Mouse (Mus musculus): ENCODE results near the gene Kcnj15.

Kcnj15 gene

DNA sequence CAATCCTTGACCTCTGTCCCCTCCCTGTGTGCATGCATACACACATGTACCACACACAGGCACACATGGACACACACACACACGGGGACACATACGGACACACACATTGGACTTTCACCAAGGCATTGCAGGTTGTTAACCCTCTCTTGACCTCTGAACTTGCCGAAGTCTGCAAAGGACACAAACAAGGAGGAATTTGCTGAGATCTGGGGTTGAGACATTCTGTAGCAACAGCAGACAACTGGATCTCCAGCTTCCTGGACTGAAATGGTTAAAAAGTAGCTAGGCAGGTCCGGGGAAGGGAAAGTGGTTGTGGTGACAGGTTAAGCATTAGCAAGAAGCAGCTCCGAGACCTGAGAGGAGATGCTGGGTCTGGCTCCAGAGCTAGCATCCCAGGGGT lies 16.7 kb upstream of the Kcnj15 start:
- no peak overlapping the region for H3K4me3 ChIP-seq (replicated peaks; ENCODE audit: low read length)
- no peak for TF ChIP-seq POU5F1 (IDR thresholded peaks at IDR 0.05; ENCODE audit: borderline replicate concordance, low read length)
- TF ChIP-seq CTCF (conservative IDR thresholded peaks at IDR 0.05; ENCODE audit: low read length) = no peak
- no peak for TF ChIP-seq NANOG (IDR thresholded peaks at IDR 0.05; ENCODE audit: borderline replicate concordance, low read length)

DNA sequence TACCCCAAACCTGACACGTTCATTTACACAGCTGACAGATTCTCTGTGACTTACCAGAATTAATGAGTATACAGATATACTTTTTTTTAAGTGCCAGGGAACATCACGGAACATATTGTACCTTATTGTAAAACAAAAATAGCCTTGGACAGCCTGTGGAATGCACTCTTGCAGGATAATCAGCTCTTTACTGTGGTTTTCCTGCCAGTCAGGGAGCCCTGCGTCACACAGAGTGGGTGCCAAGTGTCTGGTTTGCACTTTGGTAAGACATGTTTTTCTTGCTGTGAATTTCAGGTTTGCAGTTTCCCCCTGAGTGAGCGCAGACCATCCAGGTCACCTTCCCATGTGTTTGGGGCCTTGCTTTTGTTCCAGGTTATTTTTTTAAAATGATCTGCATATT lies 15.8 kb upstream of the Kcnj15 start:
- TF ChIP-seq CTCF (conservative IDR thresholded peaks at IDR 0.05; ENCODE audit: low read length) (no peak), NANOG (IDR thresholded peaks at IDR 0.05; ENCODE audit: borderline replicate concordance, low read length) (no peak), POU5F1 (IDR thresholded peaks at IDR 0.05; ENCODE audit: borderline replicate concordance, low read length) (no peak)
- H3K9me3 ChIP-seq (ENCODE audit: low read length) = peaks cover 6% of the 10 kb centered on the region; the same call in 1 of the 2 replicates
- no peak overlapping the region for H3K4me3 ChIP-seq (replicated peaks; ENCODE audit: low read length)
- H3K36me3 ChIP-seq (ENCODE audit: insufficient read depth, low read length) = no peaks in the 10 kb centered on the region
- H3K4me1 ChIP-seq (replicated peaks; ENCODE audit: low read depth, low read length) = no peaks in the 10 kb centered on the region
- no peaks in the 10 kb centered on the region for H3K27me3 ChIP-seq (ENCODE audit: insufficient read depth, low read length)

More for the DNA sequence above, 16.7 kb upstream of the Kcnj15 start:
- no peaks in the 10 kb centered on the region for H3K27me3 ChIP-seq (ENCODE audit: insufficient read depth, low read length)
- no peaks in the 10 kb centered on the region for H3K4me1 ChIP-seq (replicated peaks; ENCODE audit: low read depth, low read length)
- peaks cover 6% of the 10 kb centered on the region; the same call in 1 of the 2 replicates for H3K9me3 ChIP-seq (ENCODE audit: low read length)
- no peaks in the 10 kb centered on the region for H3K36me3 ChIP-seq (ENCODE audit: insufficient read depth, low read length)

DNA sequence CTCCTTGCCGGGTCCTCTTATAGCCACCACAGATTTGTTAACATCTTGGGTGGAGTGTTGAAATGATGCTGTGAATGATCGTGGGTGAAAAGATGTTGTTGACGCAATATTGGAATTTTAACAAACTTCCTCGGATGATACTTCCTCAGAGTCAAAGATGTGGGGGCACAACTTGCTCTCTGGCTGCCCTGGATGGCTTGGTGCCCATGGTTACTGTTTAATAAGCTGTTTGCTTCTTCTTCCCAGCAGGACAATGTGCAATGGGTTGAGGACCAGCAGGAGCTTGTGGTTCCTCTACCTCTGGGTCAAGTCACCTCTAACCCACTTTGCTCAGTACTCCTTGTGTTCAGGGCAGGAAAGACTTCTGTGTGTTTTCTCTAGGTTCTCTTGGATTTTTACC lies 15.2 kb upstream of the Kcnj15 start:
- Histone ChIP-seq H3K4me1 (replicated peaks; ENCODE audit: low read depth, low read length) (no peaks in the 10 kb centered on the region), H3K9me3 (ENCODE audit: low read length) (peaks cover 6% of the 10 kb centered on the region; the same call in 1 of the 2 replicates), H3K4me3 (replicated peaks; ENCODE audit: low read length) (no peak overlapping the region), H3K27me3 (ENCODE audit: insufficient read depth, low read length) (no peaks in the 10 kb centered on the region), H3K36me3 (ENCODE audit: insufficient read depth, low read length) (no peaks in the 10 kb centered on the region)
- TF ChIP-seq NANOG (IDR thresholded peaks at IDR 0.05; ENCODE audit: borderline replicate concordance, low read length) (no peak), CTCF (conservative IDR thresholded peaks at IDR 0.05; ENCODE audit: low read length) (no peak), POU5F1 (IDR thresholded peaks at IDR 0.05; ENCODE audit: borderline replicate concordance, low read length) (no peak)

DNA sequence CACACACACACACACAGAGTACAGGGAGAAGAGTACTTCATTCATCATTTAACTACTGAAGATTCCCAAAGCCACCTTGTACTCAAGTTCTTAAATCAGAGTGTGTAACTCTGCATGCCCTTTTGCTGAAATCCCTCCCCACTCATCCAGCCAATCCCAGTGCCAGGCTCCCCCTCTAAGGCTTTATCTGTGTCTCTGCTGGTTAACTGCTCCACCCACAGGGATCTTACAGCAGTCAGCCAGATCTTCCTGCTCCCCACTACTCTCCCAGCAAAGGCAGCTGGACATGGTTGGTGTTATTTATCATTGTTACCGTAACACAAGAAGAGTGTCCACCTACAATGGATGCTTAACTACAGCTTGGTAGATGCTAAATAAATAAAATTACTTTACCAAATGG lies 14.0 kb upstream of the Kcnj15 start:
- Histone ChIP-seq H3K36me3 (ENCODE audit: insufficient read depth, low read length) (no peaks in the 10 kb centered on the region), H3K4me1 (replicated peaks; ENCODE audit: low read depth, low read length) (no peaks in the 10 kb centered on the region), H3K4me3 (replicated peaks; ENCODE audit: low read length) (no peak overlapping the region), H3K9me3 (ENCODE audit: low read length) (peaks cover 6% of the 10 kb centered on the region; the same call in 1 of the 2 replicates), H3K27me3 (ENCODE audit: insufficient read depth, low read length) (no peaks in the 10 kb centered on the region)
- TF ChIP-seq POU5F1 (IDR thresholded peaks at IDR 0.05; ENCODE audit: borderline replicate concordance, low read length) (no peak), NANOG (IDR thresholded peaks at IDR 0.05; ENCODE audit: borderline replicate concordance, low read length) (no peak), CTCF (conservative IDR thresholded peaks at IDR 0.05; ENCODE audit: low read length) (no peak)

DNA sequence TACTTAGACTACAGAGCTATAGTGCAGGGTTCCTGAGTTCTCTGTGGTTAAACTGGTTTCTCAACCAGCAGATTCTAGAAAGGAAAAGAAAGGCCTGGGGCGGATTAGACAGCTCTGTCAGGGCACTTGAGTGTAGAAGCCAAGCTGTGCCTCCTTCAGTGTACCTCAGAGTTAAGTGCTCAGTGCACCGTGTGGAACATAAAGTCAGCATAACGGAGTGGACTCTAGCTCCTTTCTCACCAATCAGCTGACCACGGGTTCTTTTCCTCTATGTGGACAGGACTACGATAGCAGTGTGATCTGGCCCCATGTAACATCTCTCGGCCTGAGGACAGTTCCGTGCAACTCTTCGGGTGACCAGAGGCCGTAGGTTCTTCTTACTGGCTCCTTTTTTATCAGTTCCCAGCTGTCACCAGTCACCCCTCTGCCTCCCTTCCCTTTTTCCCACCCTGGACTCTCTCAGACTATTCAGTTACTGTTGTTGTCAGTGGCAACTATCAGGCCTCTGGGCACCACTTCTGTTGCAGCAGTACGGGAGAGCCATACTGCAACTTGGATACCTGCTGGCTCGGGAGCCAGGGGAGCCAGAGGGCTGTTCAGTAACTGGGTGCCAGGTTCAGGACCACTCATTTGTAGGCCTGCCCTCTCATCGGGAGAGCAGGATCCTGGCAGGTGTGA lies 12.6 kb upstream of the Kcnj15 start:
- no peak overlapping the region for H3K4me3 ChIP-seq (replicated peaks; ENCODE audit: low read length)
- H3K9me3 ChIP-seq (ENCODE audit: low read length) = peaks cover 6% of the 10 kb centered on the region; the same call in 1 of the 2 replicates
- H3K27me3 ChIP-seq (ENCODE audit: insufficient read depth, low read length) = no peaks in the 10 kb centered on the region
- TF ChIP-seq NANOG (IDR thresholded peaks at IDR 0.05; ENCODE audit: borderline replicate concordance, low read length) (no peak), CTCF (conservative IDR thresholded peaks at IDR 0.05; ENCODE audit: low read length) (no peak), POU5F1 (IDR thresholded peaks at IDR 0.05; ENCODE audit: borderline replicate concordance, low read length) (no peak)
- no peaks in the 10 kb centered on the region for H3K36me3 ChIP-seq (ENCODE audit: insufficient read depth, low read length)
- no peaks in the 10 kb centered on the region for H3K4me1 ChIP-seq (replicated peaks; ENCODE audit: low read depth, low read length)

DNA sequence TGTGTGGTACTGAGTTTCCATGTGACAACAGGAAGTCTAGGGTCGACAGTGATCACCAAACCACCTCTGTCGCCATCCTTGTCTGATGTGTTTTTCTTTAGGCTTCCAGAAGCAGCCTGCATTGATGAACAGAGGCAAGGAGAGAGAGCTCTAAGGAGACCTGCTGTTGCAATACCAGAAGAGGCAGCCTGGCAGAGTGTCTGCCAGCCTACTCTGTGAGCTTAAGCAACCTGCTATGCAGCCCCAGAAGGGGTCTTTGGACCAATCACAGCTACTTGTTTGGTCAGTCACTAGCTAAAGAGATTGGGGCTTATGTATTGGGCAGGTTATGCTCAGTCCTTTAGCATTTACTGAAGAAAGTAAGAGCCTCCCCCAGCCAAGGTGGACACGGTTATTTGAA lies 11.9 kb upstream of the Kcnj15 start:
- H3K4me3 ChIP-seq (replicated peaks; ENCODE audit: low read length) = no peak overlapping the region
- no peaks in the 10 kb centered on the region for H3K36me3 ChIP-seq (ENCODE audit: insufficient read depth, low read length)
- no peaks in the 10 kb centered on the region for H3K4me1 ChIP-seq (replicated peaks; ENCODE audit: low read depth, low read length)
- no peaks in the 10 kb centered on the region for H3K27me3 ChIP-seq (ENCODE audit: insufficient read depth, low read length)
- peaks cover 5% of the 10 kb centered on the region; the same call in 1 of the 2 replicates for H3K9me3 ChIP-seq (ENCODE audit: low read length)
- TF ChIP-seq CTCF (conservative IDR thresholded peaks at IDR 0.05; ENCODE audit: low read length) = no peak
- TF ChIP-seq NANOG (IDR thresholded peaks at IDR 0.05; ENCODE audit: borderline replicate concordance, low read length) = no peak
- no peak for TF ChIP-seq POU5F1 (IDR thresholded peaks at IDR 0.05; ENCODE audit: borderline replicate concordance, low read length)

DNA sequence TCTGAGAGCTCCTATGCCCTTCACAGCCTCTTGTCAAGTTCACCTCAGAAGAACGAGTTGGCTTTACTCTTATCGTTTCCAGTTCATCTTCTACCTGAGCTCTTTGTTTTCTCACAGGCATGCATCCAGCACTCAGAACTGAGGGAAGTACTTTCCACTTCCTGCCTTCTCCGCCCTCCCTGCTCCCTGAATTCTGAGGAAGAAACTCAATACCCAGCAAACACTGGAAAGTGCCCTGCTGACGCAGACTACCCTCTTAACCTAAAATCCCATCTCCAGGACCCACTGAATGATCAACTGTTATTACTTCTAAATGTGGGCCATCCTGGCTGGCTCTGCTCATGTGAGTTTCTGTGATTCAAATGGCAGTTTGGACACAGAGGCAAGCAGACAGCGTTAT lies 8.7 kb upstream of the Kcnj15 start:
- H3K27me3 ChIP-seq (ENCODE audit: insufficient read depth, low read length) = no peaks in the 10 kb centered on the region
- no peaks in the 10 kb centered on the region for H3K9me3 ChIP-seq (ENCODE audit: low read length)
- H3K4me1 ChIP-seq (replicated peaks; ENCODE audit: low read depth, low read length) = no peaks in the 10 kb centered on the region
- H3K4me3 ChIP-seq (replicated peaks; ENCODE audit: low read length) = no peak overlapping the region
- TF ChIP-seq CTCF (conservative IDR thresholded peaks at IDR 0.05; ENCODE audit: low read length) (no peak), POU5F1 (IDR thresholded peaks at IDR 0.05; ENCODE audit: borderline replicate concordance, low read length) (no peak), NANOG (IDR thresholded peaks at IDR 0.05; ENCODE audit: borderline replicate concordance, low read length) (no peak)
- no peaks in the 10 kb centered on the region for H3K36me3 ChIP-seq (ENCODE audit: insufficient read depth, low read length)

DNA sequence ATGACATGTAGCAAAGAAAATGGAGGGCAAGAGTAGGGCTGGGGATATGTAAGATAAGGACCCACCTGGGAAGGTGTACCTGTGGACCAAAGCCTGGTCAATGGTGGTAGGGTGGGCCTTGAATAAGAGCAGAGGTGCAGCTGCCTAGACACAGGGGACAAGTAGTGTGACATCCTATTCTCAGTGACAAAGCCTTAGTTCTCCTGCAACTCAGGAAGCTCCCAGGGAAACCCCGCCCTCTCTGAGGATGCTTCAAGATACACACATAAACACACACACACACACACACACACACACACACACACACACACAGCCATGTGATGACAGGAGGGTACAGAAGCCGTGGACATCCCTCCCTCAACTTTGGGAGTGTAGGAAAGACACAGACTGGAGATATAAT lies 710 bp upstream of the Kcnj15 start:
- Histone ChIP-seq H3K27me3 (ENCODE audit: insufficient read depth, low read length) (no peaks in the 10 kb centered on the region), H3K4me3 (replicated peaks; ENCODE audit: low read length) (no peak overlapping the region), H3K36me3 (ENCODE audit: insufficient read depth, low read length) (no peaks in the 10 kb centered on the region), H3K9me3 (ENCODE audit: low read length) (no peaks in the 10 kb centered on the region), H3K4me1 (replicated peaks; ENCODE audit: low read depth, low read length) (no peaks in the 10 kb centered on the region)
- TF ChIP-seq CTCF (conservative IDR thresholded peaks at IDR 0.05; ENCODE audit: low read length) (no peak), NANOG (IDR thresholded peaks at IDR 0.05; ENCODE audit: borderline replicate concordance, low read length) (no peak), POU5F1 (IDR thresholded peaks at IDR 0.05; ENCODE audit: borderline replicate concordance, low read length) (no peak)

DNA sequence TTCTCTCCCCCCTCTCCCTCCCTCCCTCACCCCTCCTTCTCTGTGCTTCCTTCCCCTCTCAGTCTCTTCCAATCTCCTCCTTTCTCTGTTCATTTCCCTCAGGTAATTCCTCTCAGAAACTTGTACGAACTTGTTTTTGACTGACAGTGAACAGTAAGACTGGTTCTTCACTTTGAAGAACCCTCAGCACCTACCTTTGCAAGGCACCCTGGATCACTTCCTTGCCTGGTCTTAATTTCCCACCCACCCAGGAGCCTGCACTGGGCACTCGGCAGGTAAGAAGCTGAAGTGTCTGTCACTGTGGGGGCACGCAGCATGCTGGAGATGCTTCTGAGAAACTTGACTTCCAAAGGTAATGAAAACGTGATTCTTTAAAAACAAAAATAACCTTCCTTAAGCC lies 742 bp downstream of the Kcnj15 start:
- no peaks in the 10 kb centered on the region for H3K27me3 ChIP-seq (ENCODE audit: insufficient read depth, low read length)
- H3K4me3 ChIP-seq (replicated peaks; ENCODE audit: low read length) = no peak overlapping the region
- TF ChIP-seq CTCF (conservative IDR thresholded peaks at IDR 0.05; ENCODE audit: low read length) = no peak
- TF ChIP-seq NANOG (IDR thresholded peaks at IDR 0.05; ENCODE audit: borderline replicate concordance, low read length) = no peak
- no peak for TF ChIP-seq POU5F1 (IDR thresholded peaks at IDR 0.05; ENCODE audit: borderline replicate concordance, low read length)
- H3K4me1 ChIP-seq (replicated peaks; ENCODE audit: low read depth, low read length) = no peaks in the 10 kb centered on the region
- no peaks in the 10 kb centered on the region for H3K9me3 ChIP-seq (ENCODE audit: low read length)
- no peaks in the 10 kb centered on the region for H3K36me3 ChIP-seq (ENCODE audit: insufficient read depth, low read length)

All from E14TG2a.4 (cell line).